Mouse (Mus musculus) lung, adult 2 months (tissue): ENCODE data around the gene Slc7a4. TPM values are rescaled to one million over a fixed set of nuclear protein-coding genes. Genes with fewer than 3 reads are reported as not detected.
A peak's percentile ranks its signal among the peaks of the same experiment; 100 is the strongest.
"Not testable (repeated sequence)": the region's sequence is repeated elsewhere in the genome, so short reads cannot be mapped to it uniquely, and the experiment has no call there.

Source experiments
- DNase-seq: peaks from one replicate; pipeline ENCODE4 v3.0.0; 2022
- H3K4me1 ChIP-seq: fragments of 200-500 bp; 2 replicates; pipeline ENCODE4 v1.6.1; 2011; ENCODE audit warnings: low read length; ENCODE audit not compliant: control insufficient read depth, insufficient read depth
- H3K4me3 ChIP-seq: fragments of 200-500 bp; replicated peaks from 2 replicates; pipeline ENCODE3; 2011; ENCODE audit warnings: low read depth, mild to moderate bottlenecking, control low read depth, low read length; ENCODE audit errors: extremely low read depth
- CTCF ChIP-seq: fragments of 200-500 bp; IDR thresholded peaks from 2 replicates; pipeline ENCODE4 v1.5.1; 2011; ENCODE audit warnings: mild to moderate bottlenecking, low read length, control low read depth; ENCODE audit not compliant: insufficient read depth
- POLR2A ChIP-seq: fragments of 200-500 bp; IDR thresholded peaks from 2 replicates; pipeline ENCODE4 v1.6.1; 2011; ENCODE audit warnings: low read depth, mild to moderate bottlenecking, control low read depth, low read length, borderline replicate concordance; ENCODE audit errors: extremely low read depth
- WGBS: fragments of 180-500 bp; shearing (Covaris S2); methylation state at CpG from one replicate; pipeline ENCODE4 v1.1.7; 2018; 5-methylcytosine and 5-hydroxymethylcytosine counted together
- polyA plus RNA-seq: library from polyadenylated mRNA; depleted of rRNA; stranded (reverse); fragments of >200 nt; gene quantifications from 2 replicates; pipeline ENCODE4 v1.2.3, GENCODE M21; 2012; rRNA removed

Slc7a4 gene
- polyA plus RNA-seq, result 35.7 and 38.4 TPM in 2 replicates

DNA sequence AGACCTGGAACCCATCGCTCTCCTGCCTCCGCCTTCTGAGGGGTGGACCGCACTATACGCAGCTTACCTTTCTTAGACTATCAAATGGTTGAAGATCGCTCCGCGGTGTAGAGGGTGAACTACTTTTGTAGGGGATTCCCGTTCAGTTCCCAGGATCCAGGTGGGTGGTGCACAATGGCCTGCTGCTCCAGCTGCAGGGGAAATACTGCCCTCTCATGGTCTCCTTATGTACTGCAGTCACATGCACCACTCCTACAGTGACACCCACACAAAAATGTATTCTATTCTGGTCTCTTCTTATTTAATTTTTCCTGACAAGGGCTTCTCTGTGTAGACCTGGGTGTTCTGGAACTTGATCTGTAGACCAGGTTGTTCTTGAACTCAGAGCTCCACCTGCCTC, at the start of gene Slc7a4:
TSS of gene Slc7a4 (minus strand) at position 151 of the 400 bp plus-strand sequence.
- no peaks in the 10 kb centered on the region for H3K4me1 ChIP-seq
- 24% methylated on average over 8 of the region's 8 CpGs for WGBS
- TF ChIP-seq POLR2A, result no peak
- peak; percentile 66 for TF ChIP-seq CTCF
- no peak within 1 kb of the TSS for H3K4me3 ChIP-seq
- DNase-seq, result no peak

DNA sequence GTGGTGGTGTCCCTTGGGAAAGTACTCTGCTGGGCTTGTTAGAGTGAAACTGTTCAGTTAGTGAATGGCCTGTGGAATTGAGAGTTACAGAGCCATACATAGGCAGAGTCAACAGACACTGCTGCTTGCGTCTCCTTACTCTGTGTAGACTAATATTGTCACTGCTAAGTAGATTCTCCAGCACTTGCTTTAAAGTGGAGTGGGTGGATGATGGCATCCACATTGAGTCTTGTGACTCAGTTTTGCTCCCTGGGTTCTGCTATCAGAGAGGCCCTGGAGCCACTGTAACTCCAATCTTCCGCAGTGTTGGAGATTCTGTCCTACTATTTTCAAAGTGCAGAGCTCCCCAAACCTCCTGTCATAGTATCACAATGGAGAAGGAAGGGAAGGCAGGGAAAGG, 49.6 kb upstream of the Slc7a4 start:
- no peak for DNase-seq
- TF ChIP-seq CTCF (no peak), POLR2A (no peak)
- WGBS, result 93% methylated on average over 2 of the region's 2 CpGs

DNA sequence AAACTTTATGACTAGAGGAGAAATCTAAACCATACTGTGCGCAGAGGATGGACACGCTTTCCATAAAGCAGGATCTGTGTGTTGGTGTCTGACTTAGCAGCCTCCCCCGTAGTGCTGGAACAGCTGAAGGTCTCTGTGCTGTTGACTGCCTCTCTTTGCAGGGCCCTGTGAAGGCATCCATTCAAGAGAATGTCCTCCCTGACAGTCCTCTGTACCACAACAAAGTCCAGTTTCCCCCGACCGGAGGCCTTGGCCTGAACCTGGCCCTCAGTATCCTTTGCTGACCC, 43.2 kb upstream of the Slc7a4 start:
- H3K4me1 ChIP-seq, result no peaks in the 10 kb centered on the region
- no peak for DNase-seq
- no peak for TF ChIP-seq POLR2A
- no peak for TF ChIP-seq CTCF
- no peak overlapping the region for H3K4me3 ChIP-seq
- WGBS, result 97% methylated on average over 5 of the region's 5 CpGs

More for the DNA sequence above, 49.6 kb upstream of the Slc7a4 start:
- H3K4me3 ChIP-seq, result no peak overlapping the region
- H3K4me1 ChIP-seq, result no peaks in the 10 kb centered on the region

DNA sequence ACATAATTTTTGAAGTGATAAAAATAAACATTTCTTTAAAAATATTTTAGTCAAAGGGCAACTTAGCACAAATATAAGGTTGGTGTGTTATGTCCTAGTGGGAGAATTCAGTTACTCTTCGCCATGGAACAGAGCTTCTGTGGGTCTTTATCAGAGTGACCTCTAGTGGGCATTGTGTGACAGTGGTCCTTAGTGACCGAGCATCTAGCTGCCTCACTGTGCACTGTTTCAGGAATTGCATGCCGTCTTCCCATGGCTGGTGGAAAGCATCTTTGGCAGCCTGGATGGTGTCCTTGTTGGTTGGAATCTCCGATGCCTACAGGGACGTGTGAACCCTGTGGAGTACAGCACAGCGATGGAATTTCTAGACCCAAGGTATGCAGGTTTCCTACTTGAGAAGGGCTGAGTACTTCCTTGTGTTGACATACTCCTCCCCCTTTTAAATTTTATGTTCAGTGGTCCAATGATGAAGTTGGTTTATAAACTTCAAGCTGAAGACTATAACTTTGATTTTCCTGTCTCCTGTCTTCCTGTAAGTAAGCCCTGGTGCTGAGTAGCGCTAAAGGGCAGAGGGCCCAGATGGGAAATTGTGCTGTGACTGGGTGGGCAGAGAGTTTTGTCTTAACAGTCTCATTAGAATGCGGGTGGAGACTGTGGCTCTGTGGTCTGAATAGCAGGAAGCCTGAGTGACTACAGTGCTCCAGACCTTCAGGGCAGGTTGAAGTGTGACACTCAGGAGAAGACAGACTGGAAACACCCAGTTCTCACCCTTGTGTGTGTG, 42.7 kb upstream of the Slc7a4 start:
- no peak overlapping the region for H3K4me3 ChIP-seq
- H3K4me1 ChIP-seq, result no peaks in the 10 kb centered on the region
- 57% methylated on average over 8 of the region's 8 CpGs for WGBS
- DNase-seq, result peak; percentile 17
- no peak for TF ChIP-seq POLR2A
- peak; percentile 51 for TF ChIP-seq CTCF

DNA sequence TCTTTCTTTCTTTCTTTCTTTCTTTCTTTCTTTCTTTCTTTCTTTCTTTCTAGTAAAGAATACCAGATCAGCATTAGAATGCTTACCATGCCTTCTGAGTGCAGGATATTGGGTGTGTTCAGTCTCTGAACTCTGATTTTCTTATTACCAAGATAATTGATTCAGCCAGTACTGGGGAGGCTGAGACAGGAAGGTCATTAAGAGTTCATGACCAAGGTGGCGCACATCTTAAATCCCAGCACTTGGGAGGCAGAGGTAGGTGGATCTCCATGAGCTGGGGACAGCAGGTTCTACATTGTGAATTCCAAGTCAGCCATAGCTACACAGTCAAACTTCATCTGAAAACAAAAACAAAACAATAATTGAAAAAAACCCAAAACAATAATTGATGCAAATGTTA, 38.9 kb upstream of the Slc7a4 start:
- DNase-seq, result no peak
- no peak overlapping the region for H3K4me3 ChIP-seq
- WGBS, result 91% methylated on average over 1 of the region's 1 CpGs
- TF ChIP-seq CTCF (no peak), POLR2A (no peak)
- H3K4me1 ChIP-seq, result peaks cover 3% of the 10 kb centered on the region

DNA sequence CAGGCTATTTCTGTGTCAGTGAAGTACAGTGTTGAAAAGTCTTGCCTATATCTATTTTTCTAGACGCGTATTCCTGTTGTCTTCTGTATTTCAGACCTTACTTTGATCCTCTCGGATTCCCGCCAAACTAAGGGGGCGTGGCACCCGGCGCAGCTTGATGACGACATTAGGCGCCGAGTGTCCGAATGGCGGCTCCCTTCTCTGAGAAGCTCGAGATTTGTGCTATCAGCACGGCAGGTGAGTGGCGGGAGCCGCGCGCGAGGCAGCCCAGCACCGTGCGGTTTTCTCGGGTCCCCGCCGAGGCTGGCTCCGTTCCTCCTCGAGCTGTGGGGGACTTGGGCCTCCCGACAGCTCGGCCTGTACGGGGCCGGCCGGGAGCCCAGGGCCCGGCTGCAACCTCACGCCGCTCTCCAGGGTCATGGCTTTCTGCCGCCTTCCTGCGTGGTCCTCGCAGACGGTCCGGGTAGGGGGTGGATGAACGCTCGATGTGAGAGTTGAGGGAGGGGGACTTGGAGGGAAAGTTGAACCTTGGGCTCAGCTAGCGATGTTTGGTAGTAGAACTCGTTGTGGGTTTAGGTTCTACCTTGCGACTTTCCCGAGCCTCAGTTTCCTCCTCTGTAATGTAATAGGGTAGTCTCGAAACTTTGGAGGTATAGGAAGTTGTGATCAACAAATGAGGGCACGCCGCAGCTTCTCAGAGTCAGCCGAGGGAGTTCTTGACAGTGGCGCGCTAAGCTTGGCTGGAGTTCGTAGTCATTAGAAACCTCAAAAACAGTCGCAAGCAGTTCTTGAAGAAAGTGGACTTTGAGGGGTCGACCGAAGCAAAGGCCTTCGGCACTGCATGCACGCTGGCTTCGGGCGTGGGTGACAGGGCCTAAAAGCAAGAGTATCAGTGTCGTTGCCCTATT, 36.4 kb upstream of the Slc7a4 start, which contains the start of gene Smpd4:
TSS of gene Smpd4 (plus strand) at position 157 of the 908 bp plus-strand sequence.
- DNase-seq, result peak; percentile 95
- Histone ChIP-seq H3K4me1 (peaks cover 3% of the 10 kb centered on the region), H3K4me3 (peak within 1 kb of the TSS; percentile 87)
- WGBS, result 2% methylated on average over 60 of the region's 60 CpGs
- TF ChIP-seq CTCF (no peak), POLR2A (0 out of 2 replicates have a peak, but pooled peaks have one; percentile 17)

DNA sequence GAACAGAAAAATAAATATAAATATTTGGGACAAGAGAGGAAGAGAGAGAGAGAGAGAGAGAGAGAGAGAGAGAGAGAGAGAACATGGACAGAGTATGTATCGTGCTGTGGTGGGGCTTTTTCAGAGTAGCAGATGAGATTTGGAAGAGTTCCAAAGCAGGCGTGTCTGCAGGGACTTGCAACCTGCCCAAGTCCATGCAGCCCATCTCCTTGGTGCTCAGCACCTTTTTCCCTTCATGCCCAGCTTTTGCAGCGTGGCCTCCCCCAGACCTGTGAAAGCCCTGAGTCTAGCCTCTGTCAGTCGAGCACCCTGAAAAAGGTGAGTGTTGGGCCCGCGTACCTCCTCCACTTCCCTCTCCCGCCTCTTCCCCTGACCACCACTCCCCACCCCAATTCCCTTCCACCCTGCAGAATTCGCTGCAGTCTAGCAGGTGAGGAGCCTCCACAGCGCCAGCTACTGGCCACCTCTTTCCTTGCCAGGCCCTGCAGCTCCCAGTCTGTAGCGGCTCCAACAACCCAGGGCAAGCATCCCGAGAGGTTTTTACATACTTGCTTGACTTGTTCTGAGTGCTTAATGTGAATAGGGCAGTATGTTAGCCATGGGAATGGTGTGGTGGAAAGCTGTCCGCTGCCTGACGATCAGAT, 35.0 kb upstream of the Slc7a4 start:
- Histone ChIP-seq H3K4me1 (peaks cover 3% of the 10 kb centered on the region), H3K4me3 (no peak overlapping the region)
- 17% methylated on average over 13 of the region's 13 CpGs for WGBS
- DNase-seq, result peak; percentile 49
- TF ChIP-seq POLR2A (no peak), CTCF (peak; percentile 60)

DNA sequence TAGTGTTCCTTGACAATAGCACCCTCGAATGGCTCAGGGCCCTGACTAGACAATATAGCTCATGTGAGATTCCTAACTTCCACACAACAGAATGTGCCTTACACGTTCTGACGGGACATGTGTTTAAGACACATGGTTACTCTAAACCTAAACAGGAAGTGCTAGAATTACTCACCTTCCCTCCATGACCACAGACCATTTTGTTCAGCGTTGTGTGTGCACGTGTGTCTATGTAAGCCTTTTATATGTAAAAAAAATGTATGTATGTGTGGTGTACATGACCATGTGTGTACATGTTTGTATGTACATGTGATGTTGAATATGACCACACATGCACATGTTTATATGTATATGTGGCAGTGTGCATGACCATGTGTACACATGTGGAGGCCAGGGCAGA, 33.2 kb upstream of the Slc7a4 start:
- no peak for TF ChIP-seq POLR2A
- no peak for TF ChIP-seq CTCF
- Histone ChIP-seq H3K4me1 (peaks cover 3% of the 10 kb centered on the region), H3K4me3 (no peak overlapping the region)
- DNase-seq, result no peak
- 56% methylated on average over 5 of the region's 5 CpGs for WGBS

DNA sequence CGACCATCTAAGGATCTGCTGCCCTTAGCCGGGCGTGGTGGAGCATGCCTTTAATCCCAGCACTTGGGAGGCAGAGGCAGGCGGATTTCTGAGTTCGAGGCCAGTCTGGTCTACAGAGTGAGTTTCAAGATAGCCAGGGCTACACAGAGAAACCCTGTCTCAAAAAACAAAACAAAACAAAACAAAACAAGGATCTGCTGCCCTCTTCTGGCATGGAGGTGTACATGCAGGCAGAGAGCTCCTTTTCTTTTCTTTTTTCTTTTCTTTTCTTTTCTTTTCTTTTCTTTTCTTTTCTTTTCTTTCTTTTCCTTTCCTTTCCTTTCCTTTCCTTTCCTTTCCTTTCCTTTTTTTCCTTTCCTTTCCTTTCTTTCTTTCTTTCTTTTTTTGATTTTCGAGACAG, 31.7 kb upstream of the Slc7a4 start:
- 88% methylated on average over 6 of the region's 6 CpGs for WGBS
- not testable (repeated sequence) for H3K4me1 ChIP-seq, DNase-seq, H3K4me3 ChIP-seq
- TF ChIP-seq CTCF, result peak; percentile 21; the same call in 1 of the 2 replicates
